Mouse (Mus musculus) frontal cortex, adult 2 months (tissue): Measurements from ENCODE around the gene Ercc1. TPM values are rescaled to one million over a fixed set of nuclear protein-coding genes. Genes with fewer than 3 reads are reported as not detected.

Experiments
- DNase-seq, 2 experiments: peaks; one replicate each; pipeline ENCODE4 v3.0.0; 2022; ENCODE audit warnings: low spot score in 1 of 2; ENCODE audit errors: extremely low spot score in 1 of 2
- polyA plus RNA-seq: library from polyadenylated mRNA; depleted of rRNA; stranded (reverse); fragments of >200 nt; gene quantifications from 2 replicates; pipeline ENCODE4 v1.2.3, GENCODE M21; 2012

Gene Ercc1
- polyA plus RNA-seq, 1 experiment, result 53.6 TPM

- DNase-seq, result peak; percentile 92 to 93
Observed at GRCm38 (mm10) chr7:19360944-19361343, 16.4 kb downstream of the Ercc1 start.

- DNase-seq, result peak in 1 of 2 experiments; percentile 83
Observed at GRCm38 (mm10) chr7:19361720-19362119, 17.1 kb downstream of the Ercc1 start.

- no peak for DNase-seq
Observed at GRCm38 (mm10) chr7:19362276-19362675, 17.7 kb downstream of the Ercc1 start.

- DNase-seq, result peak in 1 of 2 experiments; percentile 66
Observed at GRCm38 (mm10) chr7:19363881-19364280, 19.3 kb downstream of the Ercc1 start.

GRCm38 (mm10) chr7:19365376-19365775 is 20.8 kb downstream of the Ercc1 start:
- DNase-seq, result no peak

GRCm38 (mm10) chr7:19368380-19368779 is 23.8 kb downstream of the Ercc1 start:
- no peak for DNase-seq

- DNase-seq, result peak in 1 of 2 experiments; percentile 72
Observed at GRCm38 (mm10) chr7:19369823-19370425, 25.3 kb downstream of the Ercc1 start.

- DNase-seq, result no peak
Observed at GRCm38 (mm10) chr7:19373367-19373766, 28.8 kb downstream of the Ercc1 start.

- no peak for DNase-seq
Observed at GRCm38 (mm10) chr7:19375368-19375767, 30.8 kb downstream of the Ercc1 start.

GRCm38 (mm10) chr7:19376019-19376418 is 31.4 kb downstream of the Ercc1 start:
- no peak for DNase-seq

GRCm38 (mm10) chr7:19378049-19378448 is 33.5 kb downstream of the Ercc1 start:
- no peak for DNase-seq

- peak; percentile 95 to 99 for DNase-seq
Observed at GRCm38 (mm10) chr7:19381377-19382165, 37.0 kb downstream of the Ercc1 start, which contains the start of gene Ercc2. Gene Ercc2 (plus strand): TSS chr7:19382010.

GRCm38 (mm10) chr7:19382166-19382541 is 37.6 kb downstream of the Ercc1 start:
- DNase-seq, result no peak

- DNase-seq, result no peak
Observed at GRCm38 (mm10) chr7:19383708-19384107, 39.1 kb downstream of the Ercc1 start.

- no peak for DNase-seq
Observed at GRCm38 (mm10) chr7:19388699-19389413, 44.3 kb downstream of the Ercc1 start.

- DNase-seq, result no peak
Observed at GRCm38 (mm10) chr7:19394484-19394883, 49.9 kb downstream of the Ercc1 start.

GRCm38 (mm10) chr7:19399496-19400280 is 55.1 kb downstream of the Ercc1 start:
- DNase-seq, result no peak

GRCm38 (mm10) chr7:19400946-19401345 is 56.4 kb downstream of the Ercc1 start:
- no peak for DNase-seq

GRCm38 (mm10) chr7:19402535-19403112 is 58.0 kb downstream of the Ercc1 start:
- DNase-seq, result no peak

- DNase-seq, result no peak
Observed at GRCm38 (mm10) chr7:19403731-19404296, 59.2 kb downstream of the Ercc1 start, which contains the start of gene Klc3. Gene Klc3 (minus strand): TSS chr7:19404104.
